Mouse (Mus musculus) macrophage (primary cell): ENCODE results near the gene Luzp1. TPM values are rescaled to one million over a fixed set of nuclear protein-coding genes. Genes with fewer than 3 reads are reported as not detected.

Experiments used
- H3K27ac ChIP-seq: fragments of 350-480 bp; formaldehyde crosslinking; 2 replicates; pipeline ENCODE4 v1.9.0; 2021
- H3K36me3 ChIP-seq: fragments of 350-480 bp; formaldehyde crosslinking; 2 replicates; pipeline ENCODE4 v1.9.0; 2021; ENCODE audit errors: inconsistent target
- H3K4me3 ChIP-seq: fragments of 350-480 bp; formaldehyde crosslinking; 2 replicates; pipeline ENCODE4 v1.9.0; 2021; ENCODE audit errors: inconsistent target
- H3K79me2 ChIP-seq: fragments of 350-480 bp; formaldehyde crosslinking; 2 replicates; pipeline ENCODE4 v1.9.0; 2021; ENCODE audit errors: inconsistent target
- WGBS: methylation state at CpG from one replicate; pipeline ENCODE4 v1.1.7; 2026; ENCODE audit warnings: inconsistent platforms; ENCODE audit not compliant: missing documents; 5-methylcytosine and 5-hydroxymethylcytosine counted together
- polyA plus RNA-seq: library from polyadenylated mRNA; stranded (reverse); fragments of 250-400 nt; gene quantifications from 3 replicates; pipeline ENCODE4 v1.2.4, GENCODE M21; 2018; ENCODE audit warnings: inconsistent platforms
- total RNA-seq, 78 experiments: library from RNA; depleted of rRNA; stranded (reverse); fragments of 250-400 nt; gene quantifications; 1 replicate in 9 of 78; 2 replicates in 24 of 78; 3 replicates in 43 of 78; 4 replicates in 2 of 78; pipeline ENCODE4 v1.2.4; 2018; ENCODE audit warnings: inconsistent platforms in 56 of 78

Luzp1 gene
- 100 to 1,000 TPM in 1 of 26 experiments, 10 to 100 TPM in 25; 28.4 to 140 (median 56.3) TPM for total RNA-seq (2018; cell fraction: chromatin; rRNA removed)
- 10 to 100 TPM; 12.0 to 33.2 (median 19.7) TPM for total RNA-seq (2018; cell fraction: cytosol; rRNA removed)
- 100 to 1,000 TPM in 1 of 26 experiments, 10 to 100 TPM in 25; 18.3 to 128 (median 47.0) TPM for total RNA-seq (2018; cell fraction: nucleus; rRNA removed)
- 11.1 to 15.6 TPM (median 13.1 TPM) in 3 replicates for polyA plus RNA-seq

DNA sequence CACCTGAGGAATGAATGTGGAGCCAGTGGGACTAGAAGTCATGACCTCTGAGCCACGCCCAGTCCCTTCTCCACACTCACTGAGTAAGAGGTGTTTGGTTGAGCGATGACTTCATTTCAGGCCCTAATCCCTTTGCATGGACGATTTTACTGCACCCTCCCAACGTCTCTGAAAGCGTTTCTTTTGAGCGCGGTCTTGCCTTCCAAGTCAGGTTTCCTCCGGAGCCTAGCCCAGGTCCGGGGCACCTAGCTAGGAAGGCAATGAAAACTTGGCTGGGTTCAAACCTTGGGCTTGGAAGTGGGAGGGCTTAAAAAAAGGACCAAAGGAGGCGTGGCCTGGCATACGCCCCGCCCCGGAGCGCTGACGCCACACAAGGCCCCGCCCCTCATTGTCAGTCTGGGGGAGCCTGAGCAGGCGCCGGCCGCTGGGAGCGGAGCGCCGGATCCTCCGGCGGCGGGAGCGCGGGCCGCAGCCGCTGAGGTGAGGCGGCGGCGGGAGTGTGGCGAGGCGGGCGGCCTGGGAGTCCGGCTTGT, at the start of gene Luzp1:
Luzp1 (plus strand) TSS at position 391 of the 533 bp plus-strand sequence.
- Histone ChIP-seq H3K4me3 (peak within 1 kb of the TSS; percentile 34), H3K79me2 (peaks cover 39% of the 10 kb centered on the region), H3K36me3 (no peaks in the 10 kb centered on the region), H3K27ac (no peak within 1 kb of the TSS)
- WGBS: 9% methylated on average over 10 of the region's 36 CpGs

DNA sequence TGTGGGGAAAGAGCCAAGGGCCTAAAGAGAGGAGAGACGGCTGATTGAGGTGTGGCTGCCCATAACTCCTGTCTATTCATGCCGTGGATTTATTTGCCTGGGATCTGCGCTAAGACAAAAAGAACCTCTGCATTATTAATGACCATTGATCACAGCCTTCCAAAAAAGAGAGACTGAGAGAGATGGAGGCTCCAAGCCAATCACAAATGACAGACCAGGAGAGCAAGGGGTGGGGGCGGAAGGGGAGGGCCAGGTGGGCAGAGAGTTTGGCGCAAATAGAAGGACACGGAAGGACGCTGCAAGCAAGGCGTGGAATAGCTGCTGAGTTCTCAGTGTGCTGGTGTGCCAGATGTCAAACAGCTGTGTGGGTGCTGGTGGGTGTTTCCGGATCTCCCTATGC, 46.3 kb upstream of the Luzp1 start, which contains the start of gene Htr1d:
Htr1d (plus strand) TSS at position 301 of the 400 bp plus-strand sequence.
- H3K79me2 ChIP-seq: no peaks in the 10 kb centered on the region
- H3K27ac ChIP-seq: no peak within 1 kb of the TSS
- WGBS: 82% methylated on average over 8 of the region's 9 CpGs
- no peak within 1 kb of the TSS for H3K4me3 ChIP-seq
- no peaks in the 10 kb centered on the region for H3K36me3 ChIP-seq

DNA sequence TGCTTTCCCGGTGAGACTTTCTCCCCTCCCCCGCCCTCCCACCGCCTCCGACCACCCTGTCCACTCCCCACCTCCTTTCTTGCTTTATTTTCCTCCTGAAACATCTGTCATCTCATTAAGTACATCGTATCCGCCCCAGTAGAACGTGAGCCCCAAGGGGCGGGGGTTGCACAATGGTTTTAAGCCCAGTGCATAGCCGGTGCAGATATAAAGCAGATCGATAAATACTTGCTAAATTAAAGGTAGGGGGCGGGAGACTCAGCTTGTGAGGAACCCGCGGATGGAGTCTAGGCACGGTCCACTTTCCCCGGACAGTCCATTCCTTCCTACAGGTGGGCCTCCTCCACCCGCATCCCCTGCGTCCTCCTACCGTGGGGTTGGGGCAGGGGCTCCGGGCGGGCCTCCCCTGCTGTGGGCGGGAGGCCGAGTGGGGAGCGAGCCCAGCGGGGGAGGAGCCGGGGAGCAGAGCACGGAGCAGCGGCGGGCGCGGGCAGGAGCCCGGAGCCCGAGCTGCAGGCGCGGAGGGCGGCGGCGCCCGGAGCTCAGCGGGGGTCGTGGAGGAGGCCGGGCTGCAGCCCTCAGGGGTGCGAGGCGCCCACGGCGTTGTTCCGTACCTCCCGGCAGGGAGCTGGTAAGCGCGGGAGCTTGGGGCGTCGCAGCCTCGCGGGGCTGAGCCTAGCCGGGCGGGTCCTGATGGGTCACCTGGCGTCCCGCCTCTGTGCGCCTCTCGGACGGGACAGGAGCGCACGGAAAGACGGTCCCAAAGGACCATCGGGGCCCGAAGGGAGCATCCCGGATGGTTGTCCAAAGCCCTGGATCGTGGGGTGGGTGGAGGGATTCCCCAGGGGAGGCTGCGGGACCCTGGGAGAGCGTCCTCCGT, 45.2 kb upstream of the Luzp1 start:
- Histone ChIP-seq H3K36me3 (no peaks in the 10 kb centered on the region), H3K27ac (no peak overlapping the region), H3K79me2 (no peaks in the 10 kb centered on the region), H3K4me3 (no peak overlapping the region)
- 5% methylated on average over 69 of the region's 70 CpGs for WGBS

GRCm38 (mm10) chr4:136425000-136425288, 44.6 kb upstream of the Luzp1 start:
- WGBS: 8% methylated on average over 15 of the region's 15 CpGs
- H3K27ac ChIP-seq: no peak overlapping the region
- no peak overlapping the region for H3K4me3 ChIP-seq
- no peaks in the 10 kb centered on the region for H3K36me3 ChIP-seq
- H3K79me2 ChIP-seq: no peaks in the 10 kb centered on the region

DNA sequence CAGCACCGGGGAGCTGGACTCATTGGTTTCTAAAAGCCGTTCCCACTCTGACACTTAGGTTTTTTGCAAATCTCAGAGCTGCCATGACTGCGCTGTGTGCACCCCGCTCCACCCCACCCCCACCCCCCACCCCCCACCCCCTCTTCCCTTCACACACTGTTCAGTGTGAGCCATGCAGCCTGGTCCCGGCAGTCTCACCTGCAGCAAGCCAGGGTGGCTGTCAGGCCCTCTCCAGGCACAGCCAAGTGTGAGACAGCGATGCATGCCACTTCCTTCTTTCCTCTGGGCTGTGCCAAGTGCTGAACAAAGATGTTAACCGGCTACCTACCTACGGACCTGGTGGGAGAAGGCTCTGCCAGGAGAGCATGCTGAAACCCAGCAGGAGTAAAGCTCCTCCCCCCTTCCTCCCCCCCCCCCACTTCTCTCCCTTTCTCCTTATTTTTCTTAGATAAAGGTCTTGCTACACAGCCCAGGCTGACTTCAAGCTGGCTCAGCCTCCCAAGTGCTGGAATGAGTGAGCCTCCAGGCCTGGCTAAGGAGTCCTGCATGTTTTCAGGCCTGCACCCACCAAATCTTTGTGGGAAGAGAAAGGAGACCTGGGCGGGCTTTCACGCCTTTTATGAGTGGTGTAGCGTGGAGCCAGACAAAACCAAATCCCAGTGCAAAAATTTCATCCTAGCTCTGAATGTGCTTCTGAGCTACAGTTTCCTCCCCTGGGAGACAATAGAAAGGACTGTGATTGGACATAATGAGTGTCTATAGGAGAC, 38.8 kb upstream of the Luzp1 start:
- Histone ChIP-seq H3K79me2 (no peaks in the 10 kb centered on the region), H3K27ac (no peak overlapping the region), H3K36me3 (no peaks in the 10 kb centered on the region), H3K4me3 (no peak overlapping the region)
- 38% methylated on average over 10 of the region's 11 CpGs for WGBS

DNA sequence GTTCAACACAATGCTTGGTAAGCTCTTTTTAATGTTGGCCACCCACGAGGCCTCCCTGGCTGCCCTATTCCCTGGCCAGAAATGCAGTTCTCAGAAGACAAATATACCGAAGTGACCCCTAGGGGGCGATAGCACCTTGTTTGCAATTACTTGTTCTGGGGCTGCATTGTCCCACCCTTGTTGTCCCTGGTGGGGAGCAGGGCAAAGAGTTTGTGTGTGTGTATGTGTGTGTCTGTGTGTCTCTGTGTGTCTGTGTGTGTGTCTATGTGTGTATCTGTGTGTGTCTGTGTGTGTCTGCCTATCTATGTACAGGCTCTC, 38.2 kb upstream of the Luzp1 start:
- WGBS: 11% methylated on average over 3 of the region's 3 CpGs
- H3K79me2 ChIP-seq: no peaks in the 10 kb centered on the region
- H3K27ac ChIP-seq: no peak overlapping the region
- no peaks in the 10 kb centered on the region for H3K36me3 ChIP-seq
- H3K4me3 ChIP-seq: no peak overlapping the region

DNA sequence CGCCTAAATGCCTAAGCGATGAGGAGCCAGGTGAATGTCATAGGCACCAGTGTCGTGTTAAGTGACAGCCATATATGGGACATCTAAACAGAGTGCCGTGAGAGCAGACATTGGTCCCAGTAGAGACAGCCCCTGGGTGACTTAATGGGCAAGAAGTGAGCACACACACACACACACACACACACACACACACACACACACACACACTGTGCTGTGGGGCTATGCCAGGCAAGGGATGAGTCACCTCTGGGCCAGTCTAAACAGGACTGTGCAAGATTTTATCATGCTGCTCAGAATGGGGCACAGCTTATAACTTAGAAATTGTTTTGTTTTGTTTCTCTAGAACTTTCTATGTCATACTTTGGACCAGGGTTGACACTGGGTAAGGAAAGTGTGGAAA, 35.5 kb upstream of the Luzp1 start:
- 87% methylated on average over 4 of the region's 4 CpGs for WGBS
- Histone ChIP-seq H3K79me2 (no peaks in the 10 kb centered on the region), H3K4me3 (no peak overlapping the region), H3K27ac (no peak overlapping the region), H3K36me3 (no peaks in the 10 kb centered on the region)

GRCm38 (mm10) chr4:136439106-136439505, 30.5 kb upstream of the Luzp1 start:
- no peaks in the 10 kb centered on the region for H3K36me3 ChIP-seq
- no peak overlapping the region for H3K4me3 ChIP-seq
- H3K27ac ChIP-seq: no peak overlapping the region
- WGBS: 89% methylated on average over 4 of the region's 4 CpGs
- H3K79me2 ChIP-seq: no peaks in the 10 kb centered on the region

DNA sequence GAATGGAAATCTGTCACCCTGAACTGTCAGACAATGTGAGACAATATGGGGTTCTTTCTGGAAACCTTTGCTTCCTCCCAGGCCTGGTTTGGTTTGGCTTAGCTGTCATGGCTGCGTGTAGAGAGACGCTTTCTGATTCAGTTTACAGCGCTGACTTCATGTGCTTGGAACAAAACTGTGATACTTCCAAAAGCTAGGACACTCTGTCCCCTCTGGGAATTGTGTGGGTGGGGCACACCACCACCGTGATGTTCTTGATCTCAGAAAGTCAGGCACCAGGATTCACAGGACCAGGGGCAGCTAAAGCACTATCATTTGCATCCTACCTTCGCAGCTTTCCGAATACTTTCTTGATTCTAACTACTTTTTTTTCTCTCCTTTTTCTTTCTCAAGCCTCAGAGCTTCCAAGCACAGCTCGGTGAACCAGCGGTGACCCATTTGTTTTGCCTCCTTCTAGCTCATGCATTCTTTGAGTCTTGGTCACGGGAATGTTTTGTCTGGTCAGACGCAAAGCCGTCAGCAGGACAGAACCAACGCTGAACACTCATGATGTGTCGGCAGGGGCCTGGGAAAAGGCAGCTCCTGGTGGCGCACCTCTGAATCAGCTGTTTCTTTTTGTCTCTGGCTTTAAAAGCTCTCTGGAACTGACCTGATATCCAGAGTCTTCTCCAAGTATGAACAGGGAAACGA, 28.1 kb upstream of the Luzp1 start:
- Histone ChIP-seq H3K36me3 (no peaks in the 10 kb centered on the region), H3K79me2 (no peaks in the 10 kb centered on the region), H3K27ac (no peak overlapping the region), H3K4me3 (no peak overlapping the region)
- WGBS: 90% methylated on average over 13 of the region's 15 CpGs

DNA sequence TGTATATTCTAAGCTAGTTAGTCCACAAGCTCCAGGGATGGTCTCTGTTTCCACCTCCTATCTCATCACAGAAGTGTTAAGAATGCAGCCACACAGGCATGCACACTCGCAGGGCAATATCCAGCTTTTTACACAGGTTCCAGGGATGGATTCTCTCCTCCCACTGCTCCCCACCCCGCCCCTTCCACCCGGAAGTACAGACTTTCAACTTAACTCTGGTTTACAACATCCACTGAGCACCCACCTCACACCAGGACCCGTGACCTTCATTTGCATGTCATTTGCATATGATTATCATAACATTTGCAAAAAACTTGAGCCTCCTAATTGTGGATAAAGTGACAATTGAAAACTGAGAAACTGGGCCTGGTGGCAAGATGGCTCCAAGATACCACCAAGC, 25.0 kb upstream of the Luzp1 start:
- no peaks in the 10 kb centered on the region for H3K79me2 ChIP-seq
- 87% methylated on average over 4 of the region's 4 CpGs for WGBS
- no peak overlapping the region for H3K4me3 ChIP-seq
- no peaks in the 10 kb centered on the region for H3K36me3 ChIP-seq
- H3K27ac ChIP-seq: no peak overlapping the region

GRCm38 (mm10) chr4:136449795-136450194, 19.8 kb upstream of the Luzp1 start:
- H3K4me3 ChIP-seq: no peak overlapping the region
- no peaks in the 10 kb centered on the region for H3K79me2 ChIP-seq
- H3K27ac ChIP-seq: no peak overlapping the region
- WGBS: 66% methylated on average over 5 of the region's 5 CpGs
- no peaks in the 10 kb centered on the region for H3K36me3 ChIP-seq

- no peak overlapping the region for H3K27ac ChIP-seq
- no peak overlapping the region for H3K4me3 ChIP-seq
- 84% methylated on average over 4 of the region's 4 CpGs for WGBS
Observed at GRCm38 (mm10) chr4:136450271-136450670, 19.3 kb upstream of the Luzp1 start.

GRCm38 (mm10) chr4:136451564-136451963, 18.0 kb upstream of the Luzp1 start:
- H3K36me3 ChIP-seq: no peaks in the 10 kb centered on the region
- 49% methylated on average over 6 of the region's 6 CpGs for WGBS
- H3K4me3 ChIP-seq: no peak overlapping the region
- H3K79me2 ChIP-seq: no peaks in the 10 kb centered on the region
- H3K27ac ChIP-seq: no peak overlapping the region

More at GRCm38 (mm10) chr4:136450271-136450670, 19.3 kb upstream of the Luzp1 start:
- Histone ChIP-seq H3K36me3 (no peaks in the 10 kb centered on the region), H3K79me2 (no peaks in the 10 kb centered on the region)

GRCm38 (mm10) chr4:136452286-136452685, 17.3 kb upstream of the Luzp1 start:
- WGBS: 87% methylated on average over 3 of the region's 3 CpGs
- no peaks in the 10 kb centered on the region for H3K36me3 ChIP-seq
- no peak overlapping the region for H3K27ac ChIP-seq
- H3K79me2 ChIP-seq: no peaks in the 10 kb centered on the region
- no peak overlapping the region for H3K4me3 ChIP-seq
